Comparison of ENCODE assay signal across 8 mouse cellular contexts in the genomic region with DNA sequence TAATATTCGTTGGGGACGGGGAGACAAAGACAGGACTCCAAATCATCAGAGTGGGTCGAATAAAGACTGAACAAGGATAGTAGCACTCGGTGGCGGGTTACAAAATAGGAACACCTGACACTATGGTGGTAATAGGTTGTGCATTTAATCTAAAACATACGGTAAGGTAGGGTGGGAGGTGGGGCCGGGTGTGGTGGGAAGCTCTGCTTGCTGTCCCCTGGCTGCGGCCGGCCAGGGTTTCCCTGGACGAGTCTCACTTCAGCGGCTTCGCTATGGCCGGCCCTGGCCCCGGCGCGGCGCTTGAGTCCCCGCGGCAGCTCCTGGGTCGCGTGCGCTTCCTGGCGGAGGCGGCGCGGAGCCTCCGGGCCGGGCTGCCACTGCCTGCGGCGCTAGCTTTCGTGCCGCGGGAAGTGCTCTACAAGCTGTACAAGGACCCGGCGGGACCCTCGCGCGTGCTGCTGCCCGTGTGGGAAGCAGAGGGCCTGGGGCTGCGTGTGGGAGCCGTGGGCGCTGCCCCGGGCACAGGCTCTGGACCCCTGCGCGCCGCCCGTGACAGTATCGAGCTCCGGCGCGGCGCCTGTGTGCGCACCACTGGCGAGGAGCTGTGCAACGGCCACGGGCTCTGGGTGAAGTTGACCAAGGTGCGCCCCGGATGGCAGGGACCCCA. TPM values are rescaled to one million over a fixed set of nuclear protein-coding genes. Genes with fewer than 3 reads are reported as not detected.
DNase-seq lines count a peak whose midpoint lies in the region; ATAC-seq and TF ChIP-seq lines count a peak whose summit lies in the region.

A gene (plus strand): TSS at position 187 of the 667 bp plus-strand sequence.

- peak in 1 of 2 experiments; percentile 50 for DNase-seq in left cerebral cortex, adult 2 months (ENCODE audit: extremely low spot score in 1 of 2, low spot score in 2 of 2)
- no peak for DNase-seq in left cerebral cortex, adult 9 months (ENCODE audit: low spot score in 2 of 2)
- peak; percentile 33 to 50 for DNase-seq in gastrocnemius, postnatal 36 days
- DNase-seq in left cerebral cortex, postnatal 4 days: peak; percentile 71
- DNase-seq in midbrain, embryonic 10.5 days (ENCODE audit: low spot score): peak; percentile 77
- DNase-seq in spleen, adult 12 weeks (ENCODE audit: low spot score): peak; percentile 59

- peak within 1 kb of the TSS; percentile 72 for H3K27ac ChIP-seq in left cerebral cortex, adult 2 months
- peak within 1 kb of the TSS; percentile 81 for H3K27ac ChIP-seq in midbrain, embryonic 10.5 days (replicated peaks)

- H3K36me3 ChIP-seq in midbrain, embryonic 10.5 days: peaks cover 31% of the 10 kb centered on the region

- TF ChIP-seq CTCF in left cerebral cortex, adult 2 months (IDR thresholded peaks at IDR 0.05): no peak

- H3K9me3 ChIP-seq in midbrain, embryonic 10.5 days (replicated peaks): no peaks in the 10 kb centered on the region

- peak within 1 kb of the TSS; percentile 99 for H3K4me3 ChIP-seq in left cerebral cortex, adult 2 months
- peak within 1 kb of the TSS; percentile 93 for H3K4me3 ChIP-seq in midbrain, embryonic 10.5 days

- peaks cover 12% of the 10 kb centered on the region for H3K27me3 ChIP-seq in midbrain, embryonic 10.5 days (ENCODE audit: low read depth, poor library complexity, severe bottlenecking)

- intact Hi-C loops in left cerebral cortex, adult 2 months (cut with DNase I): loop anchor here (2.0 to 10.0 kb wide), 3 partner anchors 24 to 850 kb away; a partner anchor contains a TSS
- intact Hi-C loops in gastrocnemius, postnatal 36 days (cut with DNase I): no loop called here
- intact Hi-C loops in left cerebral cortex, postnatal 4 days (cut with DNase I): loop anchor here (10.0 kb wide), 1 partner anchor 850 kb away; no protein-coding TSS in a partner anchor

- under 1% methylated on average over 58 of the region's 58 CpGs for WGBS in midbrain, embryonic 10.5 days

- H3K4me1 ChIP-seq in midbrain, embryonic 10.5 days: peaks cover 33% of the 10 kb centered on the region

- ATAC-seq in common myeloid progenitor, adult 5-6 weeks (replicated peaks; ENCODE audit: low read depth, poor library complexity, severe bottlenecking): peak; percentile 61
- ATAC-seq in inflammation-experienced regulatory T-cells, adult 6 months: peak; percentile 36

RNA-seq across cellular contexts. Expression of the gene that starts here (rescaled TPM):
- total RNA-seq in left cerebral cortex, adult 2 months (2021): 10 to 100 TPM; 41.9 to 43.6 TPM
- total RNA-seq in common myeloid progenitor, adult 5-6 weeks (2017): 11.0 and 13.2 TPM in 2 replicates
- 10 to 100 TPM; 13.0 TPM for total RNA-seq in gastrocnemius, postnatal 36 days (2021)
- 1 to 10 TPM; 5.4 to 9.3 (median 7.2) TPM for polyA plus RNA-seq in inflammation-experienced regulatory T-cells, adult 6 months (2017; shearing (Covaris generic))
- total RNA-seq in left cerebral cortex, postnatal 4 days (2021): 10 to 100 TPM; 60.7 to 61.1 TPM
- polyA plus RNA-seq in midbrain, embryonic 10.5 days (2016; fragmentation: Nextera tagmentation; extraction: Ambion mirVana): 9.7 and 11.9 TPM in 2 replicates

Comparison
In these comparisons a context has a peak if more than half of its experiments do, and no peak if none do; other contexts are left out.
1. DNase-seq: peak in gastrocnemius, postnatal 36 days (2 of 2), left cerebral cortex, postnatal 4 days (single experiment), midbrain, embryonic 10.5 days (single experiment) and spleen, adult 12 weeks (single experiment); none in left cerebral cortex, adult 9 months (0 of 2).